Mouse (Mus musculus) telencephalon, adult 2 months (tissue): Measurements from ENCODE around the gene Trim65.
"Not testable (repeated sequence)": the region's sequence is repeated elsewhere in the genome, so short reads cannot be mapped to it uniquely, and the experiment has no call there.

Experiments
- DNase-seq: peaks from one replicate; pipeline ENCODE4 v3.0.0-alpha.2; 2011; ENCODE audit warnings: low read depth, low spot score

The Trim65 gene

DNA sequence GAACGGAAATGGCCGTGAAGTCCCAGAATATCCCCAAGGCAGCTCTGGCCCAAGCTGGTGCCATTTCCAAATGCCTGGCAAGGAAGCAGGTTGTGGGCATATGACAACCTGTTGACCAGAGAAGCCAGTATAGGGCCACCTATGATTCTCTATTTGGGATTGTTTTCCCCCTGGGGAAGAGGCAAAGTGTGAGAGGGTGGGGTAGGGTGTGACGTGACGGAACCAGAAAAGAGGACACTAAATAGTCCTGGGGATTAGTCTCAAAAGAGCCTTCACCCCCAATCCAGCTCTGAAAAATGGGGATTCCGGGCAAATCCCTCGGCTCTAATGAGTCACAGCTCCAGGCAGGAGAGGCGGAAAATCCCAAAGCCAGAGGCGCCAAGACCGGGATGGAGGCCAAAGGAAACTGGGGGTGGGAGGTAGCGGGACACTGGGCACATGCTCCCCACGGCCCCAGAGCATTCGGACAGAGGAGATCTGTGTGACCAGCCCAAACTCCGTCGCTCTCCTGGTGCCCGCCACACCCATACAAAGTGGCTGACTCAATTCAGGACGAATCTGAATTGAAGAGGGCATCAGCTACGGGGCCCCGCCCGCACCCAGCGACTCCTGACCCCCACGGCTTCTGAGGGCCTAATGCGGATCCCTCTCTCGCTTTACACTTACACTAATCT, 22.3 kb downstream of the Trim65 start:
- DNase-seq = no peak

DNA sequence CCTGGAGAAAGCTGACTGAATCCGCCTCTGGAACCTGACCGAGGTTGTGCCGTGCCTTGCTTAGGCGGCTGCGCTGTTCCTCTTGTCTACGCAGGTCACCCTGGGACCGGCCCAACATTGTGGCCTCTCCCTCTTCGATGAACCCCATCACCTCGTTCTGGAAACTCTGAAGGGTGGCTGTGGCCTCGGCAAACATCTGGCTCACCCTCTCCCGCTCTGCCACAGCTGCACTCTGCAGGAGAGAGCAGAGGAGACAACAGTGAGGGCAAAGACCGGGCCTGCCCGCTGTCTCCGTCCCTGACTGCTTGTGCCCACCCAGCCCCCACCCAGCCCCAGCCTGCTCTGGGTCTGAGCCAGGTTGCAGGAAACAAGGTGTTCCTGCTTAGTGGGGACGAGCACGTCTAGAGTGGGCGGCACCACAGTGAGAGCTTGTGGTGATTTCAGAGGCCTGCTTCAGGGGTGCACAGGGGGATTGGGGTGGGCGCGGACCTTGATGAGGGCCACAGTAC, 23.1 kb downstream of the Trim65 start:
- DNase-seq = no peak

DNA sequence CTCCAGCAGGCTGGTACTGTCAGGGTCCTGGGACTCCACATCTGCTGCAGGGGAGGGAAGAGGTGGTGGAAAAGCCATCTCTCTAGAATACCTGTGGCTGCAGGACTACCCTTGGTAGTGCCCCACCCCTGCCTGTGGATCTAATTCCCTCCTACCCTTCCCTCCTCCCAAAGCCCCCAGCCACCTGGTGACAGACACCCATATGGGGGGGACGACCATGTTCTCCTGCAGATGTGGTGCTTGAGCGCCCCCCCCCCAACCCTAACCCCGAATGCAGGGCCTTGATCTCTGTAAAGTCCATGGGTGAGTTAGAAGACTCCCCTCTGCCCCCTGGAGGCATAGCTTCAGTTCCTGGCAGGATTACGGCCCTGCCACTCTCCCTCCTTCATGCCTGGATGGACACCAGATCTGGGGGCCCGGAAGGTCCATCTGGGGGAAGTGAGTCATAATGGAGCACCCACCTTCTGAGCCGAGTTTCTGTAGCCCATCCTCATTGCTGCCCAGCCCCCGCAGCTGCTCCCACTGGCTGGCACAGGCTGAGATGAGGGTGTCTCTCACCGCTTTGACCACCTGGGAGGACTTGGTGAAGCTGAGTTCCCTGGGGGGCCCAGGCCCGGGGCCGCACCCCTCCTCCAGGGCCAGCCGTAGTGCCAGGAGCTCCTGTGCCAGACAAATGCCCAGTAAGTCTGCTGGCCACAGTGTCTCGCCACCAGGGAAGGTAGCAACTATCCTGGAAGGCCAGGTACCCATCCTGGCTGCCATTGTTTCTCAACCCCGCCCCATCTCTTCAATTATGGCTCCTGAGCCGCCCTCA, 23.8 kb downstream of the Trim65 start:
- no peak for DNase-seq

DNA sequence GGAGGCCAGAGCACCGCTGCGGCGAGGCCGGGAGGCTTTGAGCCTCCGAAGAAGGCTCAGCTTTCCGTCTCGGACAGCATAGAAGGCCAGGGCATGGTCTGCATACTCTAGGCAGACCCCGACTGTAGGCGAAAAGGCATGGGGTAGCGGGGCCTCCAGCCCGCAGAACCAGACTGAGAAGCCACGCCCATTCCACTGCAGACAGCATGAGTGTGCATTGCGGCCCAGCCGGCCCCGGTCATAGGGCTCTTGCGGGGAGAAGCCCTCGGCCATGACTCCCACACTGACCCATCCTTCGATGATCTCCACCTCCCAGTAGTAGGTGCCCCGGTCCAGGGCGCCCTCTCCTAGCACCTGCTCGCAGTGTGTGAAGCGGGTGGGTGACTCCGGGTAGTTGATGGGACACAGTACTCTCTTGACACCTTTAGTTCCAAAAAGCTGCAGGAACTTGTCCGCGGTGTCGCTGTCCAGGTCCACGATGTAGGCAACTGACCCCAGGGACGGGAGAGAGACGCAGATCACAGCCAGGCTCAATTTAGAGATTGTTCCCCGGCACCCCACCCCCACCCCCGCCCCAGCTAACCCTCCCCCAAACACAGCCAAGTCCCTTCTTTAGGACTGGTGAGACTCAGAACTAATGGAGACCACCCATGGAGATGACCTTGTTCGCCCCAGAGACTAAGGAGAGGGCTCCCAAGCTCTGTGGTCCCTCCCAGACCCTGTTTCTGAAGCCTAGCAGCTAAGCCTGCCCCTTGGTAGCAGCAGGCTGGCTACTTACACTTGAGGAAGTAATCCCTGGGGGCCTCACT, 24.6 kb downstream of the Trim65 start:
- DNase-seq = no peak

GRCm38 (mm10) chr11:116105065-116105464, 25.9 kb downstream of the Trim65 start:
- DNase-seq = no peak

DNA sequence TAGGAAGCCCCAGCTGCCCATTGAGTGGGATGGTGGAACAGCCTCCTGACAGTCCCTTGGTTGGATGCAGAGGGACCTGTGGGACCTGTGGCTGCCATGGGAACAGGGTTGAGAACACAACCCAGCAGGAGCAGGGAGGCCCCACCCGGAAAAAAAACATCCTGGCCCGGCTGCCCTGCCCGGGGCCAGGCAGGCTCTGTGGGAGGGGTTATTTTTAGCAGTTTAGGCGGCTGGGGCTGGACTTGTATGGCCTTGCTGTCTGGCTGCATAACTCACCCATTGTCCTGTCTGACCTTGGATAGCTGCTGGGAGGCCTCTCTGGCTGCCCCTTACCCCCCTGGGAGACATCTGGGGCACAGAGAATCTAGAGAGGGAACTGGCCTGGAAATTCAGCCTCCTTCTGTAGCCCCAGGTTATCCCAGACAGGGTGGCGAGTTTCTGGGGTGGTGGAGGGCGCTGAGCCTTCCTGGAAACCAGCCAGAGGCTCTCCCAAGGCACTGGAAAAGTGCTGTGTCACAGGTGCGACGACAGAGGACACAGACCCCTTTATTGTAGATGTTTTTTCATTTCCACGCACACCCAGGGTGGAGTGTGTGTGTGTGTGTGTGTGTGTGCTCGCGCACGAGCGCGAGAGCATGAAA, 26.8 kb downstream of the Trim65 start:
- no peak for DNase-seq

DNA sequence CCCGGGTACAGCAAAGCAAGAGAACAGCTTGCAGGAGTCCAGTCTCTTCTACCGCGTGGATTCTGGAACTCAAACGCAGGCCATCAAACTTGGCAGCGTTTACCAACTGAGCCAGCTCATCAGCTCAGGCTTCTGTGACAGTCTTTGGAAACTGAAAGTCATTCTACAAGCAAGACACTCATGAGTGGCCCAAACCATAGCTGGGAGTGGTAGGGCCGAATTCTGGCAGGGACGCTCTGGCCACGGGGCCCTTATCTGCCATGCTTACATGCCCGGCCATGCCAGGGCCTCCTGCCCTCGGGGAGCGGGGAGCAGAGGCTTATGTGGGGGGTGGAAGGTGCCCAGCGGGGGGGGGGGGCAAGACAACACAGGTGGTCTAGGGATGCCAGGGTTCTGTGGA, 27.4 kb downstream of the Trim65 start:
- no peak for DNase-seq

GRCm38 (mm10) chr11:116102472-116102871, 28.5 kb downstream of the Trim65 start:
- DNase-seq = no peak

- DNase-seq = no peak
Measured at GRCm38 (mm10) chr11:116101931-116102381, 29.0 kb downstream of the Trim65 start.

- no peak for DNase-seq
Measured at GRCm38 (mm10) chr11:116100839-116101238, 30.1 kb downstream of the Trim65 start.

DNA sequence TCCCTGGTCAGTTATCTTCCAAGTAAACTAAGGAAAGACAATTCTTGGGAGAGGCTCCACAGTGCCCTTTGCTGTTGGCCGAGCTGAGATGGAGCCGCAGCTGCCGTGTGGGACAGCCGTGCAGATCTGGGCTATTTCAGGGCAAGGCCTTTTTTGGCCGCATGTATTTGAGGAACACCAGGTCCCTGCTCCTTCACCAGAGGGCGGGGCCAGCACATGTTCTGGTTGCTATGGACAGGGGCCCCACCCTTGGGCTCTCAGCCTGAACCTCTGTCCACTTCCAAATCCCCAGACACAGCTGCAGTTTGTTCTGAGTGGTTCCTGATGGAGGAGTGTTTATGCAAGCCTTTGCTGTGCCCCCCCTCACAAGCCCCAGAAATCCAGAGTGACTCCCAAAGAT, 30.5 kb downstream of the Trim65 start:
- no peak for DNase-seq

DNA sequence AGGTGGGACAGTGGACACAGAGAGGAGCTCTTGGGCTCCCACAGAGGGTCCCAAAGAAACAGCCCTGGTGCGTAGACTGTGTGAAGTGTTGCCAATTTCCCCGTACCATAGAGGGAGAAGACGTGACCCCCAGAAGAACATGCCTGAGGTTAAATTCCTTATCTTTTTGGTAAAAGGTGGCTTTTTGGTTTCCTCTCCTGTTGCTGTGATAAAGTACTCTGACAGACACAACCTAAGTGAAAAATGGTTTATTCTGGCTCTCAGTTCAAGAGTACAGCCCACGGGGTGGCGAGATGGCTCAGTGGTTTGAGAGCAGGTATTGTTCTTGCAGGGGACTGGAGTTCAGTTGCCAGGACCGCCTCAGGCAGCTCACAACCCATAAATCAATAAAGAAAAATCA, 31.5 kb downstream of the Trim65 start:
- no peak for DNase-seq

DNA sequence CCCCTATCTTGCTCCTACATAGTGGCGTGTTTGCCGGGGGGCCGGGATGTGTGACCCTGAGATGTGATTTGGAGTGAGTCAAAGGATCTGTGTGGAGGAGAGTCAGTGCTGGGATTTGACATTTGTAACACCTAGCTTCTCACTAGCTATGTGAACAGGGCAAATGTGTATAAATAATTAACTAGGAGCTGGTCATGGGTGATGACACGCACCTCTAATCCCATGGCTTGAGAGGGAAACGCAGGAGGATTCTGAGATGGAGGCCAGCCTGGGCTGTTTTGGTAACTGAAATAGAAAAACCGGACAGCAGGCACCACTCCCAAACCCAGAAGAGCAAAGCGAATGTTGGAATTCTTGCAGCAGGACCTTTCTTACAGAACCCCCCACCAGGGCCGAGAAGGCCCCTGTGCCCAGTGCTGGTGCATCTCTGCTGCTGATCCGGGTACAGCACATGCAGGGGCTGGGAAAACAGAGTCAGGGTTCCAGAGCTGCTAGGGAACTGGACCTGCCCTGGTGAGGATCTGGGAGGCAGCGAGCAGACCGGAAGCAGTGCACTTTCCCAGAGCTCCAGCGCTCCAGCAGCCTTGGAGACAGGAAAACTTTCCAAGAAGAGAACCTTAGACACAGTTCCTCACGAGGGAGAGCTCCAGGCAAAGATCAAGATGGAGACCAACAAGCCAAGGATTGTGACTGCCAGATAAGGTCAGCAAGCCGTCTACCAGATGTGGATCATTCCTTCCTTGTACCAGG, 32.0 kb downstream of the Trim65 start:
- DNase-seq = no peak

DNA sequence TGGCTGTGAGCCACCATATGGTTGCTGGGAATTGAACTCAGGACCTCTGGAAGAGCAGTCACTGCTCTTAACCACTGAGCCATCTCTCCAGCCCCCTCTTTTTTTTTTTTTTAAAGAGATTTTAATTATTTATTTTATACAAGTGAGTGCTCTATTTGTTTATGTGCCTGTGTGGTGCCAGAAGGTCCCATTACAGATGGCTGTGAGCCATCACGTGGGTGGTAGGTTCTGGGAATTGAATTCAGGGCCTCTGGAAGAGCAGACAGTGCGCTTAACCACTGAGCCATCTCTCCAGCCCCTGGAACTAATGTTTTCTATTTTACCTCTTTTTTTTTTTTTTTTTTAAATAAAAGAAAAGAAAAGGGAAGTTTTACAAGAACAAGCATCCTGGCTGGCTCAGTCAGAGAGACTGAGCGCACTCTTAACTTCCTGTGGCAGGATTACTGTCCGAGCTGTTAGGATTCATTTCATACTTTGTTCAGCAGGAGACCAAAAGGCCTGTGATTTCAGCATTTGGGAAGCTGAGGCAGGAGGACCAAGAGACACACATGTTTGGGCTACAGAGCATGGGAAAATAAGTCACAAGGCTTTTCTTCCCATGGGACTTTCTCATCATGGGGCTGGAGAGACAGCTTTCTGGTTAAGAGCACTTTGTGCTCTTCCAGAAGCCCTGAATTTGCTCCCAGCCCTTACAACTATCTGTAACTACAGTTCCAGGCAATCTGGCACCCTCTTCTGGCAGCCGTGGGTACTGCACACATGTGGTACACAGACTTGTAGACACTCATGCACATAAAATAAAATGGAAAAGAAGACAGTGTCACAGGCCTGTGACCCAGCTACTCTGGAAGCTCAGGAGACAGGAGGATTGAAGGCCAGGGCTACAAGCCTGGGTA, 34.5 kb downstream of the Trim65 start:
- no peak for DNase-seq

DNA sequence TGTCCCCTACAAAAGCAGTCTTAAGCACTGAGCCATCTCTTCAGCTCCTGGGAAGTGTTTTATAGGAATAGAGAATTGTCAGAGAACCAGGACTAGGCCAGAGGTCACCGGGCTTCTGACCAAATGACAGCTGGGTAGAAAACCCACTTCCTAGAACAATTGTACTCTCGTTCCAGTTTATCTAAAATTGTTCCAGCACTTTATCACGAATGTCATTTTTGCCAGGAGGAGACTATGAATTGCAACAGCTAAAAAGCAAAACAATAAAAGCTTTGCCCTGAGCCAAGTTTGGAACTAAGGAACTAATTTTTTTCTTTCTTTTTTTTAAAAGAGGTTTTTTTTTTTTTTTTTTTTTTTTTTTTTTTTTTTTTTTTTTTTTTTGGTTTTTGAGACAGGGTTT, 35.4 kb downstream of the Trim65 start:
- no peak for DNase-seq

DNA sequence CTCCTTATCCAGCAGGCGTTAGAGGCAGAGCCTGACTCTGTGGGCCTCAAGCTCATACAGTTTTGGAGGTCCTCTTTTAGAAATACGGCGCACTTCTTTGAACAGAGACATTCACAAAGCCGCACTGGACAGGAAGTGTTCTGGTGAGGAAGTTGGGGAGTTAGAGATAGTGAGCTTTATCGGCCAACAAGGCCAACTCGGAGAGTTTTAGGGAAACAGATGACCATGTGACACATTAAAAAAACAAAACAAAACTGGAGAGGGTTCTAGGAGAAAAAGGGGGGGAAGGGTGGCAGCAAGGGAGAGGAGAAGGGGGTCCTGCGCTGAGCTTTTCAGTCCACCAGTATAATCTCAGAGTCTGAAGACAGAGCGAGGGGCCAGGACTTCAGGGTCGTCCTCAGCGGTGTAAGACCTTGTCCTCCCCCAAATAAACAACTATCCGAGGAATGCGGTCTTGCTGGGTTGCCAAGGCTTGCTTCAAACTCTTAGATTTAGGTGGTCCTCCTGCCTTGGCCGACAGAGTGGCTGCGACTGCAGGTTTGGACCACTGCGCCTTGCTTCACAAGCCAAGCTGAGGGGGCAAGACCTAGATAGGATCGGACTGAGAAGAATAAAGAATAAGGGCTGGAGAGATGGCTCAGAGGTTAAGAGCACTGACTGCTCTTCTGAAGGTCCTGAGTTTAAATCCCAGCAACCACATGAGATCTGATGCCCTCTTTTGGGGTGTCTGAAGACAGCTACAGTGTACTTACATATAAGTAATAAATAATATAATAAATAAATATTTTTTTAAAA, 37.0 kb downstream of the Trim65 start:
- no peak for DNase-seq

DNA sequence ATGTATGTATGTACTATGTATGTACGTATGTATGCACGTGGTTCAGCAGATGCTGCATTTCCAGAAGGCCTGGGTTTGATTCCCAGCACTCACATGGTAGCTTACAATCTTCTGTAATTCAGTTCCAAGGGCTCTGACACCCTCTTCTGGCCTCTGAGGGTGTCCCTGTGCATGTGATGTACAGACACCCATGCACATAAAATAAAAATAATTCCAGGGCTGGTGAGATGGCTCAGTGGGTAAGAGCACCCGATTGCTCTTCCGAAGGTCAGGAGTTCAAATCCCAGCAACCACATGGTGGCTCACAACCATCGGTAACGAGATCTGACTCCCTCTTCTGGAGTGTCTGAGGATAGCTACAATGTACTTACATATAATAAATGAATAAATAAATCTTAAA, 38.0 kb downstream of the Trim65 start:
- not testable (repeated sequence) for DNase-seq

- DNase-seq = no peak
Measured at GRCm38 (mm10) chr11:116091591-116091990, 39.3 kb downstream of the Trim65 start.

DNA sequence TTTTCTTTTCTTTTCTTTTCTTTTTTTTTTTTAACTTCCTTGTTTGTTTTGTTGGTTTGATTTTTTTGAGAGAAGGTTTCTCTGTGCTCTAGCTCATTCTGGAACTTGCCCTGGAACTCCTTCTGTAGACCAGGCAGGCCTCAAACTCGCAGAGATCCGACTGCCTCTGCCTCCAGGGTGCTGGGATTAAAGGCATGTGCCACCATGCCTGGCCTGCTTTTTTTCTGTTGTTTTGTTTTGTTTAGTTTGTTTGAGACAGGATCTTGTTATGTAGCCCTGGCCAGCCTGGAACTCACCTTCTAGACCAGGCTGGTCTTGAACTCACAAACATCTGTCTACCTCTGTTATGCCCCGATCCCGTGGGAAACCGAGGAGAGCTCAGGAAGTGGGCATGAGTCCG, 41.4 kb downstream of the Trim65 start:
- no peak for DNase-seq
